ENCODE assay signal across 17 mouse cellular contexts in genomic region chr2:43739190-43739818, GRCm38 (mm10). TPM values are rescaled to one million over a fixed set of nuclear protein-coding genes. Genes with fewer than 3 reads are reported as not detected.
A peak's percentile ranks its signal among the peaks of the same experiment; 100 is the strongest.
DNase-seq lines count a peak whose midpoint lies in the region; ATAC-seq and TF ChIP-seq lines count a peak whose summit lies in the region.
"Had no signal": no experiment of that assay in that cellular context is flagged by ENCODE, and none has a peak within 500 bp of the region (broad histone marks: within the 10 kb centered on the region; RNA-seq: fewer than 3 reads in every experiment).

No protein-coding gene starts in this region.

- H3K4me2 ChIP-seq in liver, embryonic 15.5 days: no peak overlapping the region; the same call in 1 of the 2 replicates
- H3K4me2 ChIP-seq: forebrain, embryonic 15.5 days; hindbrain, embryonic 13.5 days; lung, embryonic 14.5 days; midbrain, embryonic 12.5 days had no signal

- H3K9me3 ChIP-seq in liver, embryonic 15.5 days (replicated peaks): no peaks in the 10 kb centered on the region
- H3K9me3 ChIP-seq: forebrain, embryonic 15.5 days; hindbrain, embryonic 13.5 days; midbrain, embryonic 12.5 days had no signal

- H3K4me1 ChIP-seq in liver, adult 2 months (ENCODE audit: control insufficient read depth, insufficient read depth, low read length): no peaks in the 10 kb centered on the region
- peaks cover 2% of the 10 kb centered on the region for H3K4me1 ChIP-seq in bone marrow, adult 2 months (ENCODE audit: control insufficient read depth, insufficient read depth, low read length)
- peaks cover 9% of the 10 kb centered on the region; the same call in 1 of the 2 replicates for H3K4me1 ChIP-seq in liver, embryonic 15.5 days (replicated peaks)
- H3K4me1 ChIP-seq in lung, adult 2 months (ENCODE audit: control insufficient read depth, insufficient read depth, low read length): no peaks in the 10 kb centered on the region
- H3K4me1 ChIP-seq: forebrain, embryonic 15.5 days; hindbrain, embryonic 13.5 days; midbrain, embryonic 12.5 days had no signal

- no peak overlapping the region for H3K4me3 ChIP-seq in liver, adult 2 months (ENCODE audit: insufficient read depth, low read depth, low read length)
- H3K4me3 ChIP-seq in bone marrow, adult 2 months (replicated peaks; ENCODE audit: control insufficient read depth, low read depth, low read length): no peak overlapping the region
- H3K4me3 ChIP-seq in liver, embryonic 15.5 days (replicated peaks): no peak overlapping the region
- H3K4me3 ChIP-seq in lung, adult 2 months (replicated peaks; ENCODE audit: extremely low read depth, low read depth, low read length): no peak overlapping the region
- H3K4me3 ChIP-seq: forebrain, embryonic 15.5 days; hindbrain, embryonic 13.5 days; midbrain, embryonic 12.5 days had no signal

- no peaks in the 10 kb centered on the region for H3K27me3 ChIP-seq in liver, adult 2 months (ENCODE audit: control insufficient read depth, insufficient read depth, low read length)
- no peaks in the 10 kb centered on the region for H3K27me3 ChIP-seq in liver, embryonic 15.5 days
- H3K27me3 ChIP-seq: forebrain, embryonic 15.5 days; hindbrain, embryonic 13.5 days; midbrain, embryonic 12.5 days had no signal

- no peak; the same call in 1 of the 2 replicates for ATAC-seq in liver, embryonic 15.5 days (ENCODE audit: insufficient read depth)
- ATAC-seq in neutrophil, adult 5-6 weeks (ENCODE audit: extremely low read depth, insufficient number of reproducible peaks, low FRiP score, poor library complexity, severe bottlenecking): peak; percentile 70
- ATAC-seq: forebrain, embryonic 15.5 days; Patski had no signal

- no peak for TF ChIP-seq POLR2A in liver, adult 2 months (IDR thresholded peaks at IDR 0.05; ENCODE audit: extremely low read depth, insufficient read depth, low read length)
- TF ChIP-seq POLR2A in bone marrow, adult 2 months (IDR thresholded peaks at IDR 0.05; ENCODE audit: borderline replicate concordance, control insufficient read depth, low read depth, low read length): no peak
- TF ChIP-seq POLR2A in lung, adult 2 months (IDR thresholded peaks at IDR 0.05; ENCODE audit: borderline replicate concordance, extremely low read depth, low read depth, low read length): no peak

- DNase-seq in liver, adult 2 months (ENCODE audit: extremely low read depth, low read depth, low spot score): no peak
- no peak for DNase-seq in liver
- DNase-seq in right cerebral cortex, postnatal 36 days (ENCODE audit: low spot score in 2 of 2): no peak
- DNase-seq in cerebellum, postnatal 25 days: no peak
- DNase-seq in lung, adult 2 months: no peak
- DNase-seq: adrenal gland, adult 2 months; gastrocnemius, postnatal 25 days; kidney, adult 18-20 months; lung, embryonic 14.5 days; right cerebral cortex, adult 18-20 months had no signal

- no peaks in the 10 kb centered on the region for H3K79me2 ChIP-seq in liver, adult 2 months (ENCODE audit: control insufficient read depth, insufficient read depth, low read length)

- 0 out of 2 replicates have a peak overlapping the region, but pooled peaks have one; percentile 12 for H3K27ac ChIP-seq in liver, adult 2 months (replicated peaks; ENCODE audit: insufficient read depth, low read depth, low read length)
- H3K27ac ChIP-seq in bone marrow, adult 2 months (ENCODE audit: control insufficient read depth, insufficient read depth, low read depth, low read length, poor library complexity): peak overlapping the region; percentile 92
- H3K27ac ChIP-seq in liver, embryonic 15.5 days (replicated peaks): peak overlapping the region; percentile 54; the same call in 1 of the 2 replicates
- H3K27ac ChIP-seq: forebrain, embryonic 15.5 days; hindbrain, embryonic 13.5 days; midbrain, embryonic 12.5 days had no signal

- H3K9ac ChIP-seq in liver, adult 2 months (ENCODE audit: low read depth, low read length): no peak overlapping the region
- no peak overlapping the region for H3K9ac ChIP-seq in liver, embryonic 15.5 days
- H3K9ac ChIP-seq: forebrain, embryonic 15.5 days; hindbrain, embryonic 13.5 days; lung, embryonic 14.5 days; midbrain, embryonic 12.5 days had no signal

- TF ChIP-seq CTCF in liver, adult 2 months (IDR thresholded peaks at IDR 0.05; ENCODE audit: low read depth, low read length): no peak
- TF ChIP-seq CTCF in bone marrow, adult 2 months (IDR thresholded peaks at IDR 0.05; ENCODE audit: control insufficient read depth, insufficient read depth, low read length): no peak
- TF ChIP-seq CTCF in lung, adult 2 months (IDR thresholded peaks at IDR 0.05; ENCODE audit: insufficient read depth, low read length): no peak

- WGBS in liver, adult 2 months: 71% methylated on average over 9 of the region's 9 CpGs
- WGBS in bone marrow, adult 2 months: 13% methylated on average over 9 of the region's 9 CpGs
- 28% methylated on average over 9 of the region's 9 CpGs for WGBS in liver, embryonic 15.5 days (ENCODE audit: insufficient replicate concordance)
- 61% methylated on average over 9 of the region's 9 CpGs for WGBS in lung, adult 2 months

- H3K36me3 ChIP-seq in liver, adult 2 months (ENCODE audit: control insufficient read depth, insufficient read depth, low read length): no peaks in the 10 kb centered on the region
- no peaks in the 10 kb centered on the region for H3K36me3 ChIP-seq in liver, embryonic 15.5 days (replicated peaks)
- H3K36me3 ChIP-seq: forebrain, embryonic 15.5 days; hindbrain, embryonic 13.5 days; midbrain, embryonic 12.5 days had no signal

RNA-seq across cellular contexts. Expression of gene Arhgap15, which starts 9.3 kb away (rescaled TPM):
- 2.4 and 2.7 TPM in 2 replicates for total RNA-seq in liver, adult 2 months (2014; rRNA removed)
- polyA plus RNA-seq in liver, adult 2 months (2012; rRNA removed): 0.06 and 0.12 TPM in 2 replicates
- 7.3 and 14.5 TPM in 2 replicates for polyA plus RNA-seq in bone marrow, adult 2 months (2011; ENCODE audit: insufficient read depth, insufficient read length, low replicate concordance, missing spikeins)
- polyA plus RNA-seq in liver, embryonic 15.5 days (2015; fragmentation: Nextera tagmentation; extraction: Ambion mirVana): 5.4 and 6.0 TPM in 2 replicates
- total RNA-seq in neutrophil, adult 5-6 weeks (2017): 255 and 275 TPM in 2 replicates
- 1.00 and 1.8 TPM in 2 replicates for polyA plus RNA-seq in lung, adult 2 months (2012; rRNA removed)
- polyA plus RNA-seq: Patski had no signal

Comparison
In these comparisons a context has a peak if more than half of its experiments do, and no peak if none do; other contexts are left out.
1. H3K27ac ChIP-seq: peak in every context shown above with its lines; median percentile 92 in bone marrow, adult 2 months; 54 in liver, embryonic 15.5 days; 12 in liver, adult 2 months.